Mouse (Mus musculus) midbrain, embryonic 12.5 days (tissue): Measurements from ENCODE around the gene Kif23. TPM values are rescaled to one million over a fixed set of nuclear protein-coding genes. Genes with fewer than 3 reads are reported as not detected.

Experiments
- ATAC-seq: fragments of 200-750 bp; cut with Nextera tagmentation; 2 replicates; pipeline ENCODE4 v1.8.0; 2017; ENCODE audit warnings: low read depth, moderate TSS enrichment, moderate library complexity; ENCODE audit not compliant: low FRiP score
- H3K27ac ChIP-seq: fragments of 300-500 bp; sonication (generic); replicated peaks from 2 replicates; pipeline ENCODE4 v1.5.1; 2016; ENCODE audit warnings: mild to moderate bottlenecking
- H3K27me3 ChIP-seq: fragments of 300-500 bp; sonication (generic); 2 replicates; pipeline ENCODE4 v1.6.1; 2016; ENCODE audit warnings: mild to moderate bottlenecking
- H3K36me3 ChIP-seq: fragments of 300-500 bp; sonication (generic); 2 replicates; pipeline ENCODE4 v1.6.1; 2016
- H3K4me1 ChIP-seq: fragments of 300-500 bp; sonication (generic); 2 replicates; pipeline ENCODE4 v1.6.1; 2016
- H3K4me2 ChIP-seq: fragments of 300-500 bp; sonication (generic); replicated peaks from 2 replicates; pipeline ENCODE4 v1.6.1; 2016; ENCODE audit warnings: mild to moderate bottlenecking, moderate library complexity
- H3K4me3 ChIP-seq: fragments of 300-500 bp; sonication (generic); 2 replicates; pipeline ENCODE4 v1.5.1; 2016; ENCODE audit warnings: mild to moderate bottlenecking
- H3K9ac ChIP-seq: fragments of 300-500 bp; sonication (generic); replicated peaks from 2 replicates; pipeline ENCODE4 v1.6.1; 2016; ENCODE audit warnings: mild to moderate bottlenecking, moderate library complexity
- H3K9me3 ChIP-seq: fragments of 300-500 bp; sonication (generic); 2 replicates; pipeline ENCODE4 v1.6.1; 2016; ENCODE audit warnings: mild to moderate bottlenecking
- WGBS: fragments of 180-500 bp; shearing (Covaris S2); methylation state at CpG from one replicate; pipeline ENCODE4 v1.1.7; 2016; 5-methylcytosine and 5-hydroxymethylcytosine counted together
- polyA plus RNA-seq: library from polyadenylated mRNA; unstranded; fragments of >200 nt; fragmentation: Nextera tagmentation; extraction: Ambion mirVana; gene quantifications from 2 replicates; pipeline ENCODE4 v1.2.1, GENCODE M21; 2016

Kif23 gene
- polyA plus RNA-seq = 87.7 and 90.2 TPM in 2 replicates

GRCm38 (mm10) chr9:61946623-61947401 lies at the start of gene Kif23:
TSS of gene Kif23 (minus strand) at chr9:61946774.
- under 1% methylated on average over 43 of the region's 44 CpGs for WGBS
- Histone ChIP-seq H3K27me3 (no peaks in the 10 kb centered on the region), H3K4me2 (peak within 1 kb of the TSS; percentile 81), H3K36me3 (no peaks in the 10 kb centered on the region; the same call in 1 of the 2 replicates), H3K27ac (peak within 1 kb of the TSS; percentile 78), H3K9ac (peak within 1 kb of the TSS; percentile 81), H3K4me3 (peak within 1 kb of the TSS; percentile 64), H3K9me3 (no peaks in the 10 kb centered on the region), H3K4me1 (peaks cover 23% of the 10 kb centered on the region)
- peak; percentile 93 for ATAC-seq

- Histone ChIP-seq H3K9ac (no peak overlapping the region), H3K4me3 (no peak overlapping the region), H3K4me1 (no peaks in the 10 kb centered on the region), H3K4me2 (no peak overlapping the region), H3K27me3 (no peaks in the 10 kb centered on the region; the same call in 1 of the 2 replicates), H3K36me3 (no peaks in the 10 kb centered on the region), H3K27ac (no peak overlapping the region), H3K9me3 (0 out of 2 replicates have a peak, but pooled peaks cover 3% of the 10 kb centered on the region)
- 73% methylated on average over 4 of the region's 4 CpGs for WGBS
- no peak for ATAC-seq
Observed at GRCm38 (mm10) chr9:61991158-61991557, 44.6 kb upstream of the Kif23 start.

GRCm38 (mm10) chr9:61990738-61991137 lies 44.2 kb upstream of the Kif23 start:
- Histone ChIP-seq H3K27ac (no peak overlapping the region), H3K9ac (no peak overlapping the region), H3K4me2 (no peak overlapping the region), H3K27me3 (no peaks in the 10 kb centered on the region; the same call in 1 of the 2 replicates), H3K9me3 (0 out of 2 replicates have a peak, but pooled peaks cover 3% of the 10 kb centered on the region), H3K4me1 (no peaks in the 10 kb centered on the region), H3K4me3 (no peak overlapping the region), H3K36me3 (no peaks in the 10 kb centered on the region)
- no peak for ATAC-seq
- WGBS = 51% methylated on average over 3 of the region's 3 CpGs

GRCm38 (mm10) chr9:61986055-61986454 lies 39.5 kb upstream of the Kif23 start:
- ATAC-seq = no peak
- H3K27ac ChIP-seq = no peak overlapping the region
- H3K4me1 ChIP-seq = no peaks in the 10 kb centered on the region
- 81% methylated on average over 7 of the region's 7 CpGs for WGBS
- H3K36me3 ChIP-seq = no peaks in the 10 kb centered on the region
- no peak overlapping the region for H3K9ac ChIP-seq
- H3K9me3 ChIP-seq = no peaks in the 10 kb centered on the region
- no peak overlapping the region for H3K4me2 ChIP-seq
- H3K4me3 ChIP-seq = no peak overlapping the region
- no peaks in the 10 kb centered on the region; the same call in 1 of the 2 replicates for H3K27me3 ChIP-seq

- Histone ChIP-seq H3K27ac (no peak overlapping the region), H3K9me3 (no peaks in the 10 kb centered on the region), H3K36me3 (no peaks in the 10 kb centered on the region), H3K4me2 (no peak overlapping the region), H3K27me3 (no peaks in the 10 kb centered on the region; the same call in 1 of the 2 replicates), H3K9ac (no peak overlapping the region), H3K4me3 (no peak overlapping the region), H3K4me1 (no peaks in the 10 kb centered on the region)
- WGBS = 70% methylated on average over 11 of the region's 11 CpGs
- no peak for ATAC-seq
Observed at GRCm38 (mm10) chr9:61985183-61985863, 38.7 kb upstream of the Kif23 start.

- Histone ChIP-seq H3K4me1 (no peaks in the 10 kb centered on the region), H3K36me3 (no peaks in the 10 kb centered on the region), H3K4me2 (no peak overlapping the region), H3K9me3 (no peaks in the 10 kb centered on the region), H3K27me3 (no peaks in the 10 kb centered on the region; the same call in 1 of the 2 replicates), H3K9ac (no peak overlapping the region), H3K4me3 (no peak overlapping the region), H3K27ac (no peak overlapping the region)
- ATAC-seq = no peak
- WGBS = 89% methylated on average over 7 of the region's 7 CpGs
Observed at GRCm38 (mm10) chr9:61982940-61983620, 36.5 kb upstream of the Kif23 start.

- Histone ChIP-seq H3K4me2 (no peak overlapping the region), H3K4me3 (no peak overlapping the region), H3K36me3 (no peaks in the 10 kb centered on the region), H3K27me3 (no peaks in the 10 kb centered on the region), H3K4me1 (no peaks in the 10 kb centered on the region), H3K9ac (no peak overlapping the region), H3K27ac (no peak overlapping the region), H3K9me3 (no peaks in the 10 kb centered on the region)
- ATAC-seq = no peak
- 90% methylated on average over 5 of the region's 5 CpGs for WGBS
Observed at GRCm38 (mm10) chr9:61981876-61982275, 35.3 kb upstream of the Kif23 start.

- Histone ChIP-seq H3K27me3 (no peaks in the 10 kb centered on the region), H3K4me1 (no peaks in the 10 kb centered on the region), H3K4me3 (no peak overlapping the region), H3K9ac (no peak overlapping the region), H3K4me2 (no peak overlapping the region), H3K27ac (no peak overlapping the region), H3K9me3 (no peaks in the 10 kb centered on the region), H3K36me3 (no peaks in the 10 kb centered on the region)
- 83% methylated on average over 2 of the region's 2 CpGs for WGBS
- ATAC-seq = no peak
Observed at GRCm38 (mm10) chr9:61979983-61980382, 33.4 kb upstream of the Kif23 start.

GRCm38 (mm10) chr9:61977258-61977945 lies 30.8 kb upstream of the Kif23 start:
- Histone ChIP-seq H3K27me3 (no peaks in the 10 kb centered on the region), H3K4me1 (no peaks in the 10 kb centered on the region), H3K36me3 (no peaks in the 10 kb centered on the region), H3K4me3 (no peak overlapping the region), H3K27ac (no peak overlapping the region), H3K4me2 (no peak overlapping the region), H3K9ac (no peak overlapping the region), H3K9me3 (no peaks in the 10 kb centered on the region)
- ATAC-seq = no peak
- 89% methylated on average over 13 of the region's 13 CpGs for WGBS

- no peak for ATAC-seq
- Histone ChIP-seq H3K4me3 (no peak overlapping the region), H3K36me3 (no peaks in the 10 kb centered on the region), H3K4me1 (peaks cover 6% of the 10 kb centered on the region; the same call in 1 of the 2 replicates), H3K27me3 (0 out of 2 replicates have a peak, but pooled peaks cover 11% of the 10 kb centered on the region), H3K9ac (no peak overlapping the region), H3K9me3 (no peaks in the 10 kb centered on the region), H3K4me2 (no peak overlapping the region), H3K27ac (no peak overlapping the region)
- 64% methylated on average over 9 of the region's 9 CpGs for WGBS
Observed at GRCm38 (mm10) chr9:61972031-61972430, 25.5 kb upstream of the Kif23 start.

GRCm38 (mm10) chr9:61971045-61971444 lies 24.5 kb upstream of the Kif23 start:
- no peak for ATAC-seq
- Histone ChIP-seq H3K9ac (no peak overlapping the region), H3K4me2 (no peak overlapping the region), H3K36me3 (no peaks in the 10 kb centered on the region), H3K4me3 (no peak overlapping the region), H3K9me3 (no peaks in the 10 kb centered on the region), H3K27ac (no peak overlapping the region), H3K4me1 (peaks cover 6% of the 10 kb centered on the region; the same call in 1 of the 2 replicates), H3K27me3 (0 out of 2 replicates have a peak, but pooled peaks cover 11% of the 10 kb centered on the region)
- 83% methylated on average over 3 of the region's 3 CpGs for WGBS
